Mouse (Mus musculus): ENCODE measurements around the gene Mat1a.

Mat1a gene

DNA sequence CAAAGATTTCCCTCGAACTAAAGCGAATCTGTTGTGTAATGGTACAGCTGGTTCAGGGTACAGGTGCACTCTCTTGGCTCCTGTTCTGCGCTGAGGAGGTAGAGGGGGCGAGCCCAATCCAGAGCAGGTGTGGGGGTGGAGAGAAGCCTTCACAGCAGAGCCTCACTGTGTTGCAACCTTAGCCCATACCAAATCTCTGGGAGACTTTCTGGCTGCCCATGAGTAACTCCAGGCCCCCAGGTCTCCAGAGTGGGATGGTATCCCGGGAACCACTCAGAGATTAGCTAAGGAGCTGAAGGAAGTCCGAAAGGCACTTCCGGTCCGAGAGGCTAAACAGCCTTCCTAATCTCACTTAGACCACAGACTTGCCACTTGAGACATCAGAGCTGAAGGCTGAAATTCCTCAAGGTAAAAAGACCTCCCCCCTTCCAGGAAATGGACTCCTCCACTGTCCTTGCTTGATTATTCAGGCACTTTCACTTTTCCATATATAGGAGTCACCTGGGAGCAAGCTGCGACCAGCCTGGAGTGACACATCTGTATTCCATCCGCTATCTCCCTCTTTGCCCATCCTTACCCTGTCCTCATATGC lies at the start of gene Mat1a:
Gene Mat1a (plus strand): TSS at position 183 of the 592 bp plus-strand sequence.
- no peak for DNase-seq (ENCODE audit: low read depth)

- DNase-seq (ENCODE audit: low read depth), result no peak
Observed at GRCm38 (mm10) chr14:41065168-41065567, 39.7 kb upstream of the Mat1a start.

- DNase-seq (ENCODE audit: low read depth), result no peak
Observed at GRCm38 (mm10) chr14:41066416-41066815, 38.4 kb upstream of the Mat1a start.

- DNase-seq (ENCODE audit: low read depth), result no peak
Observed at GRCm38 (mm10) chr14:41069108-41069507, 35.7 kb upstream of the Mat1a start, which contains the start of gene Dydc2. Dydc2 (minus strand) TSS chr14:41069208.

- no peak for DNase-seq (ENCODE audit: low read depth)
Observed at GRCm38 (mm10) chr14:41070343-41070742, 34.5 kb upstream of the Mat1a start.

DNA sequence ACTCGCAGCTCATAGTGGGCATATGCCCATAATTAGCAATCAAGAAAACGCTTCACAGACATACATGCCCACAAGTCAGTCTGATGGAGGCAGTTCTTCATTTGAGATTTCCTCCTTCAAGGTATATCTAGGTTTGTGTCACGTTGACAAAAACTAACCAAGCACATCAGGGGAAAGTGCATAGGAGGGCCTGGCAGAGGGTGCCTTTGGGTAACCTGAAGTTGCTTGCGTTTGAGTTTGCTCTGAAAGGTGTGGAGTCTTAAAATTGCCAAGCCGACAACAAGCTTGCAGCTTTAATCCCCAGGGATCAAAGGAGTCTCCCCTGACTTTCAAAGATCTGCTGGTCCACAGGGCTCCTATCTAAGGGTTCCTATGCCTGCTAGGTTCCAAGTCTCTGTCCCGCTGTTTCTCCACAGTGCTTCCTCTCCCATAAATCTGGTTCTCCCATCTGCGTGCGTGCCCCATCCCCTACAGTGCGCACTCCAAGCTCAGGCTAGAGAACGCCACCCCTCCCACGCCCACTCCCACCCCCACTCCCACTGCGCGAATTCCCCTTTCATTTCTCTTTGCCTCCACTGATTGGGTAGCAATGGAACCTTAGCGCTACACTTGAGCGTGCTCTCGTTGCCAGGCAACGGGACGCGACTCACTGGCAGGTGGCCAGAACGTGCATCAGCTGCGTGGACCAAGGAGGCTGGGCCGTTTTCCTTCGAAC lies 32.4 kb upstream of the Mat1a start, which contains the start of gene Dydc1:
Gene Dydc1 (plus strand): TSS at position 683 of the 715 bp plus-strand sequence.
- peak; percentile 7 for DNase-seq (ENCODE audit: low read depth)

- DNase-seq (ENCODE audit: low read depth), result no peak
Observed at GRCm38 (mm10) chr14:41072944-41073275, 31.9 kb upstream of the Mat1a start.

- DNase-seq (ENCODE audit: low read depth), result no peak
Observed at GRCm38 (mm10) chr14:41082408-41082807, 22.4 kb upstream of the Mat1a start.

DNA sequence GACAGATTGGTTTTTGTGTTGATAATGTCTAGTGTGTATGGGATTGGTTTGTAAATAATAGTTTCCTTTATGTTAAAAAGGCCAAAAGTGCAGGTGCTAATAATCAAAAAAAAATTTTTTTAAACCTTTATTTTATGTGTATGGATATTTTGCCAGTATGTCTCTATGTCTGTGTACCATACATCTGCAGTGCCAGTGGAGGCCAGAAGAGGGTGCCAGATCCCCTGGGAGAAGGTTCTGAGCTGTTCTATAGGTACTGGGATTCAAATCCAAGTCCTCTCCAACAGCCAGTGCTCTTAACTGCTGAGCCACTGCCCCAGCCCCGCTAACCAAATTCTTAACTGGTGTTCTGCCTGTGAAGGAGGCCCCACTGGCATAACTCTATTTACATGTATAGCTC lies 17.3 kb upstream of the Mat1a start:
- DNase-seq (ENCODE audit: low read depth), result peak; percentile 22

- peak; percentile 17 for DNase-seq (ENCODE audit: low read depth)
Observed at GRCm38 (mm10) chr14:41090777-41091176, 14.1 kb upstream of the Mat1a start.

DNA sequence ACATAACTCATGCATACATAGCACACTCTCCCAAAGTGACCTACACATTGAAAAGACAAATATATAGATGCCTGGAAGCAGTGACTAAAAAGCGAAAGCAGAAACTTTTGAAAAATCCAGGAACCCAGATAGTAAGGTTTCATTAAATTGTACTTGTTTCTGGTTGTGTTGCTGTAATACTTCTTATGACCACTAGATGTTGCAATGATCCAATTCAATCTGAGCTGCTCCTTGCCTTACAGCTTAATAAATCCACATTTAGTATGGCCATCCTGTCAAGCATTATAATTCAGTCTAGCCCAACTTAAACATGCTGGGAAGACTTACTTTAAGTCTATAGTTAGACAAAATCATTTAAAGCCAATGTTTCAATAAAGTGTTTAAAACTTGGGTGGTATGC lies 10.7 kb upstream of the Mat1a start:
- DNase-seq (ENCODE audit: low read depth), result peak; percentile 4

DNA sequence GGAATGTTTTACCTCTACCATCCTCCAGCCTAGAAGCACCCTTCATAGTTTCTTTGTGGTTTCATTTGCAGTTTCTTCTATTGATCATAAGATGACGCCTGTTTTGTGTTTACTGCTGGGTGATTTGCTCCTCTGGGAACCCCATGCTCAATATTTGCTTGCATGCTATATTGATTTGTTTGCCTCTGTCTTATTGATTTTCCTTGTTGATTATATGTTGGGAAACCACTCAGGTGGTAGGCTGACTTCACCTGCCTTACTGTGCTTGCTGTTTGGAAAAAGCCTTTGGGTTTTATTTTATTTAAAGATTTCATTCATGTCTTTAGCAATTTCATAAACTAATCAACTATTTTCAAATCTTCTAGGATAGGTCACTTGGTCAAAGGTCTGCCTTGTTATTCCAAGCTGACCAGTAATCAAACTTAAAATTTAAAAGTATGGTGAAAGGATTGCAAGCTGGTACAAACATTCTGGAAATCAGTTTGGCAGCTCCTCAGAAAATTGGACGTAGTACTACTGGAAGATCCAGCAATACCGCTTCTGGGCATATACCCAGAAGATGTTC lies 8.5 kb upstream of the Mat1a start:
- DNase-seq (ENCODE audit: low read depth), result no peak

DNA sequence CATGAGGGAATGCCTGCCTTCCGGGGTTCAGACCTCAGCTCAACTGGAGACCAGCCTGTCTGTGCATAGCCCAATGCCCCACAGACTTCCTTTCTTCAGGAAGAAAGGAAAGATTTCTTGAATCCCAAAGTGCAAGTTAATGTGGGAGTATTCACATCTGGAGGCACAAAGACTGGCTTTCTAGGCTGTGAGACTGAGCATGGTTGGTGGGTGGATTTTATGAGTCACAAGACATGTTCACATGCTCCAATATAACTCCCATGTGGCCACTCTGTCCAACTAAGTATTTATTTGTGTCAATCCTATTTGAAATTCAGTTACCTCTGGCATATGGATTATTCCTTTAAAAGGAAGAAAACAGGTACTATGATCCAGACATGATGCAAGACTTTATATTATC lies 6.1 kb upstream of the Mat1a start:
- no peak for DNase-seq (ENCODE audit: low read depth)

DNA sequence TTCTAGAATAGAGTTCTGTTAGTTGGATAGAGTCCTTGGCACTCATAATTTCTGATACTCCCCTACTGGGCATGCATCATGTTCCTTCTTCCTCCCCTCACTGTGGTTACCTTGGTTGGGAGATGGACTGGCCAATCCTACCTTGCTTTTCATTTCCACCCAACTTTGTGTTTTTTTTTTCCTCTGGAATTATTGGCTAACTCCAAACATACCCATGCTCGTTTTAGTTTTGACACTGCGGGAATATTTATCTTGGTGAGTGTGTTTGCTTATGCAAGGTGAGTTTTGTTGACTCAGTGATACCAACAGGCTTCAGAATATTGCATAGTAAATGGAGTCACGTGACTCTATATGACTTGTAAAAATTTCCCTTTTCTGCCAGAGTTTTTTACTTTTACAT lies 4.1 kb upstream of the Mat1a start:
- no peak for DNase-seq (ENCODE audit: low read depth)

DNA sequence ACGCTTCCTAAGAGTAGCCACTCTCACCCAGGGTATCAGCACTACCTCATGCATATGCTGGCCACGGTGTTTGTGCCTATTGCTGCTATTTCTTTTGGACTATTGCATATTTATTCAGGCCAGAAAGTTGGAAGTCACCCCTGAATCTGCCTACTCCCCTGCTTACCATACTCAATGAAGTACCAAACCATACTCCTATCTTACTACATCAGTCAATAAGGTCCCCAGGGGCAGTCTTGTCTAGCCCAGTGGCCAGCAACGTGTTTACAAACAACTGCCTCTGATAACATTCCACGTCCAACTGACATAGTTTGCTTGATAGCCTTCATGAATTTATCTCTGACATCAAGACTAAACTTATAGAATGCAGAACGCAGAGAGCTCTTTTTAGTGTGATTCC lies 3.6 kb upstream of the Mat1a start:
- DNase-seq (ENCODE audit: low read depth), result no peak

GRCm38 (mm10) chr14:41102269-41102668 lies 2.6 kb upstream of the Mat1a start:
- DNase-seq (ENCODE audit: low read depth), result no peak

GRCm38 (mm10) chr14:41111031-41111668 lies 6.3 kb downstream of the Mat1a start:
- no peak for DNase-seq (ENCODE audit: low read depth)

- no peak for DNase-seq (ENCODE audit: low read depth)
Observed at GRCm38 (mm10) chr14:41112944-41113343, 8.1 kb downstream of the Mat1a start.

DNA sequence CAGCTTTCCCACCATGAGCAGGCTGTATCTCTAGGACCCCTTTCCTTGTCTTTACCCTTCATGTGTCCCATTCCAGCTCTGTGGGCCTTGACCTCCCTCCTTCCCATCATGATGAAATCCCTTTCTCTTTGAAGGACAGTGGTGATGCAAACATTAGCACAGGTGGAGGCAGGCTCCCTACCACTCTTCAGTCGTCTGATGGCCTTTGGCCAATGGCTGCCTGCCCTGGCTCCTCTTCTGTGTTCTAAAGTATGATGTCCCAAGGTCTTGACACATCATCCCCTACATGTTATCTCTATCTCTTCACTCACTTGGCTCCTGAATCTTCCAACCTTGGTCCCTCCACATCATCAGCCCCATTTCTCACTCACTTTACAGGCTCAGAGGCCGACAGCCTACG lies 11.4 kb downstream of the Mat1a start:
- DNase-seq (ENCODE audit: low read depth), result no peak

- no peak for DNase-seq (ENCODE audit: low read depth)
Observed at GRCm38 (mm10) chr14:41124683-41125082, 19.8 kb downstream of the Mat1a start.

- no peak for DNase-seq (ENCODE audit: low read depth)
Observed at GRCm38 (mm10) chr14:41127997-41128396, 23.2 kb downstream of the Mat1a start.

DNA sequence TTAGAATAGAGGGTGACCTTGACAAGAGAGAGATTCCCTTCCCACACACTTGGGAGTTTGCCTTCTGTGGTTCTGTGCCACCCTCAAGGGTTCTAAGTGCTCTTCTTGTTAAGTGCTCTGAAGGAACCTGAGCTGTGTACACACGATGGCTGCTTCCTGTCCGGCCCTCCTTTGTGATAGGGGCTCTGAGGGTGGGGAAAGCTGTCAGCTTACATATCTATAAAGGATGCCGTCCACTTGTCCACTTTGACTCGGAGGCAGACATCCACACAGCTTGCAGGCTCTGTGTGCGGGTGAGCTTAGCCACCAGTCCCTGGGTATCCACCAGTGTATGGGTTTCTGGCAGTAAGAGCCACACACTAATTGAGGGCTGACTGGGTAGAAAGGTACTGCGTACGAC lies 26.7 kb downstream of the Mat1a start, which contains the start of gene Sftpa1:
Gene Sftpa1 (plus strand): TSS at position 243 of the 400 bp plus-strand sequence.
- no peak for DNase-seq (ENCODE audit: low read depth)

DNA sequence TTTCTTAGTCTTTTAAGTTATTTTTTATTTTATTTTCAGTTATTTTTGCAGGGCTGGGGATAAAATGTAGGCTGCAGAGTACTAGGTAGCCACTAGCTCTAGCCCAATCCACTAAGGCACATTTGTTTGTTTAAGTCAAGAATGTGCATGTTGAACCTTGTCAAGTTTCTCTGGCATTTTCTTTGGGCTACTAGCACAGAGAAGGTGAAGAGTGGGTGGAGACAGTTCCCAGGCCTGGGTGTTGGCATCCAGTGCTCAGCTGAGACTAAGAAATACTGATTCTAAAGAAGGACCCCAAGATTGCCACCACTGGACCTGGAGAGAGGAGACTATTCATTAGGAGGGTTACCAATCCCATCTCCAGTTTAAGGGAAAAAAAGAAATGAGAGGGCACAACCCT lies 32.2 kb downstream of the Mat1a start:
- no peak for DNase-seq (ENCODE audit: low read depth)
